Mouse (Mus musculus) heart, postnatal 0 days (tissue): ENCODE results near the gene Ndufa3.

Experiments used
- CTCF ChIP-seq: IDR thresholded peaks from 2 replicates; pipeline ENCODE4 v1.5.1; 2016; ENCODE audit warnings: antibody characterized with exemption, control low read depth, low read depth
- EP300 ChIP-seq: IDR thresholded peaks from 2 replicates; pipeline ENCODE4 v1.6.1; 2016; ENCODE audit warnings: antibody characterized with exemption, low read depth

DNA sequence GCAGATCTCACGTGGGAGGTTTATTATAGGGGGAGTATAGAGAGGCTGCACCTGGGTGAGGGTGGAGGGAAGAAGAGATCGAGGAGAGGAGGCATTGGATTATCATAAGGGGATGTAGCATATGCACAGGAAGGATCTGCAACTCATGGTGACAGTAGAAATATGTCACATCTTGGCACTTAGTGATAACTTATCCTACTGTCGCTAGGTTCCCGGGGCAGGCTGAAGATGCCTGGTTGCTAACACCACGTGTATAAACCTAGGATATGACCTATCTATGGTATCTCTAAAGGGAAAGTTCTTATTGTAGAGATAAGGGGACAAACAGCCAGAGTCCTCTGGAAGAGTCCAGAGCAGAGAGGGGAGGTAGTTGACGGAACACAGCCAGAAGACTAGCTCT lies 31.4 kb upstream of the Ndufa3 start:
- TF ChIP-seq CTCF (no peak), EP300 (no peak)
